Mouse (Mus musculus): ENCODE data around the gene Ddit4.

- no peak for TF ChIP-seq CTCF (IDR thresholded peaks at IDR 0.05; ENCODE audit: control insufficient read depth, insufficient read depth, insufficient read length)
- TF ChIP-seq MAX (IDR thresholded peaks at IDR 0.05): no peak
- no peak for TF ChIP-seq CEBPB (IDR thresholded peaks at IDR 0.05; ENCODE audit: low read depth)
Observed at GRCm38 (mm10) chr10:59930996-59931395, 20.6 kb downstream of the Ddit4 start.

All from C2C12 (cell line).